Mouse (Mus musculus) embryonic facial prominence, embryonic 15.5 days (tissue): Measurements from ENCODE around the gene Pkig. TPM values are rescaled to one million over a fixed set of nuclear protein-coding genes. Genes with fewer than 3 reads are reported as not detected.

Experiments
- ATAC-seq: fragments of 200-750 bp; cut with Nextera tagmentation; 2 replicates; pipeline ENCODE4 v1.8.0; 2017; ENCODE audit warnings: low read depth, moderate TSS enrichment; ENCODE audit not compliant: insufficient number of reproducible peaks, low FRiP score, low TSS enrichment
- H3K27ac ChIP-seq: fragments of 300-500 bp; sonication (generic); replicated peaks from 2 replicates; pipeline ENCODE4 v1.5.1; 2015; ENCODE audit warnings: mild to moderate bottlenecking, inconsistent platforms
- H3K27me3 ChIP-seq: fragments of 300-500 bp; sonication (generic); 2 replicates; pipeline ENCODE4 v1.6.1; 2015; ENCODE audit warnings: inconsistent platforms
- H3K36me3 ChIP-seq: fragments of 300-500 bp; sonication (generic); 2 replicates; pipeline ENCODE4 v1.6.1; 2015; ENCODE audit warnings: mild to moderate bottlenecking, inconsistent platforms
- H3K4me1 ChIP-seq: fragments of 300-500 bp; sonication (generic); 2 replicates; pipeline ENCODE4 v1.6.1; 2015; ENCODE audit warnings: inconsistent platforms
- H3K4me2 ChIP-seq: fragments of 300-500 bp; sonication (generic); replicated peaks from 2 replicates; pipeline ENCODE4 v1.6.1; 2015; ENCODE audit warnings: mild to moderate bottlenecking, inconsistent platforms
- H3K4me3 ChIP-seq: fragments of 300-500 bp; sonication (generic); replicated peaks from 2 replicates; pipeline ENCODE4 v1.5.1; 2015; ENCODE audit warnings: mild to moderate bottlenecking, inconsistent platforms
- H3K9ac ChIP-seq: fragments of 300-500 bp; sonication (generic); 2 replicates; pipeline ENCODE4 v1.6.1; 2015; ENCODE audit warnings: inconsistent platforms
- H3K9me3 ChIP-seq: fragments of 300-500 bp; sonication (generic); replicated peaks from 2 replicates; pipeline ENCODE4 v1.6.1; 2016; ENCODE audit warnings: inconsistent platforms
- WGBS: fragments of 180-500 bp; shearing (Covaris S2); methylation state at CpG from one replicate; pipeline ENCODE4 v1.1.7; 2015; 5-methylcytosine and 5-hydroxymethylcytosine counted together
- polyA plus RNA-seq: library from polyadenylated mRNA; unstranded; fragments of >200 nt; fragmentation: Nextera tagmentation; extraction: Ambion mirVana; gene quantifications from 2 replicates; pipeline ENCODE4 v1.2.1, GENCODE M21; 2015

Gene Pkig
- polyA plus RNA-seq, 1 experiment from 2014 or later, result 152 TPM

DNA sequence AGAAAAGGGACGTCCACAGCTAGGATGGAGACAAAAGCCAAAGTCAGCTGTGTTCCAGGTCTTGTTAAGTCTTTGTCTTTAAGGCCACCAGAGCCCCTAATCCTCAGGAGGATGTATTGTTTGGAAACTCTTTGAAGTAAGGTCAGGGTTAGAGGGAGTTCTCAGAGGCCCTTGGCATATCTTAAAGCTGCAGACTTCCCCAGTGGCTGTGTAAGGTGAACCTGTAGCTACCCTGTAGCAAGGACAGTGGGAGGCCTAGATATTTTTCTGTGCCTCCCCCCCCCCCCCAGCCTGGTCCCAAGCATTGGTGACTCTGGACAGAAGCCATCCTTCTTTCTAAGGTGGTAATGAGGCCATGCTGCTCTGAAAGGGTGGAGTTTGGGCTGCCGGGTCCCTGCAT lies 38.6 kb downstream of the Pkig start:
- Histone ChIP-seq H3K9ac (no peak overlapping the region), H3K4me2 (no peak overlapping the region), H3K27me3 (no peaks in the 10 kb centered on the region), H3K36me3 (no peaks in the 10 kb centered on the region), H3K4me3 (no peak overlapping the region), H3K9me3 (no peaks in the 10 kb centered on the region), H3K27ac (0 out of 2 replicates have a peak overlapping the region, but pooled peaks have one; percentile 4), H3K4me1 (peaks cover 16% of the 10 kb centered on the region)
- WGBS, result 48% methylated on average over 2 of the region's 2 CpGs
- ATAC-seq, result no peak

- Histone ChIP-seq H3K4me3 (no peak overlapping the region), H3K36me3 (no peaks in the 10 kb centered on the region), H3K9ac (no peak overlapping the region), H3K4me2 (no peak overlapping the region), H3K27me3 (no peaks in the 10 kb centered on the region), H3K4me1 (peaks cover 25% of the 10 kb centered on the region), H3K9me3 (no peaks in the 10 kb centered on the region), H3K27ac (peak overlapping the region; percentile 56)
- WGBS, result 40% methylated on average over 15 of the region's 16 CpGs
- ATAC-seq, result peak; percentile 45; the same call in 1 of the 2 replicates
Measured at GRCm38 (mm10) chr2:163697764-163698480, 39.7 kb downstream of the Pkig start.

DNA sequence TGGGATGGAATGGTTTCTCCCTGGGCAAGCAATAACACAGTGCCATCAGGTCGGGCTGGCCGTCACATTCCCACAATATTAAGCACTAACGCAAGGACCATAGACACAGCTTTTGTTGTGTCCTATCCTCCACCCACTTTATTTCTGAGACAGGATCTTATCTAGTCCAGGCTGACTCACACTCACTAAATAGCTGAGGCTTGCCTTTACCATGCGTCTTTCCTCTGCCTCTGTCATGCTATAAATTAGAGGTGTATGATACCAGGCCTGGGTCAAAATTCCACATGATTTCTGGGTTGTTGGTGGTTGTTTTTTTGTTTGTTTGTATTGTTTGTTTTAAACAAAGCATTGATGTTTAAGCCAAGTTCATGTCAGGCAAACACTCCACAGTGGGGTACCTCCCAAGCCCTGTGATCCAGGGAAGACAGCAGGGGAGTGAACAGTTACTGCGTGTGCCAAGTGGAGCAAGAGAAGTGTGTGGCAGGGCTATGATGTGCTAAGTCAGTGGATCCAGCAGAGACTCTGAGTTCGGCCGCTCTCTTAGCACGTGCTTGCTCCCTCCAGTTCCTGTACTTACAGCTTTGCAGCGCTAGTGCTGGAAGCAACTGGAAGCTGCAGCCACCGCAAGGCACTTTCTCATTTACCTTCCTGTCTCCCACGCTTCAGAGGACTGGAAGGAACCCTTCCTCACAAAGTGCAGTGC lies 41.0 kb downstream of the Pkig start:
- 79% methylated on average over 11 of the region's 11 CpGs for WGBS
- H3K27me3 ChIP-seq, result no peaks in the 10 kb centered on the region
- peak overlapping the region; percentile 56; the same call in 1 of the 2 replicates for H3K27ac ChIP-seq
- no peaks in the 10 kb centered on the region for H3K9me3 ChIP-seq
- no peak for ATAC-seq
- no peak overlapping the region for H3K4me2 ChIP-seq
- no peaks in the 10 kb centered on the region for H3K36me3 ChIP-seq
- H3K9ac ChIP-seq, result no peak overlapping the region
- H3K4me3 ChIP-seq, result no peak overlapping the region
- peaks cover 21% of the 10 kb centered on the region for H3K4me1 ChIP-seq

DNA sequence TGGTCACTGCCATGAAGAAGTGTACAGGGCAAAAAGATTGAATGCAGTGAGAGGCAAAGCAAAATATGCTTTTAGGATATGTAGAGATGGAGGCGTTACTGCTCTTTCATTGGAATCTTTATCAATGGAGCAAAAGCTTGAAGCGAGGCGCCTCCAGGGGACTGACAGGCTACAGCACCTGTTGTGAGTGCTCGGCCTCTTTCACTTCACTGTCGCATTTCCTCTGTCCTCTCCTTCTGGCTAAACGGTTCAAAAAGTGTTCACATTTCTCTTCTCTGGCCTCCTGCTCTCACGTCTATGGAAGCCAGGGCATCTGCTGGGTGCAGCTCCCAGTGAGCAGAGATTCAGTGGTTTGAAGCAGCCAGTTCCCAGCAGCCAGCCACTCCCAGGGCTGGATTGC lies 44.2 kb downstream of the Pkig start:
- H3K4me3 ChIP-seq, result no peak overlapping the region
- ATAC-seq, result no peak
- H3K36me3 ChIP-seq, result 0 out of 2 replicates have a peak, but pooled peaks cover 4% of the 10 kb centered on the region
- no peak overlapping the region for H3K4me2 ChIP-seq
- H3K4me1 ChIP-seq, result peaks cover 14% of the 10 kb centered on the region
- H3K27me3 ChIP-seq, result no peaks in the 10 kb centered on the region
- peak overlapping the region; percentile 5; the same call in 1 of the 2 replicates for H3K27ac ChIP-seq
- WGBS, result 60% methylated on average over 7 of the region's 7 CpGs
- H3K9me3 ChIP-seq, result no peaks in the 10 kb centered on the region
- H3K9ac ChIP-seq, result no peak overlapping the region

GRCm38 (mm10) chr2:163702921-163703320 lies 44.7 kb downstream of the Pkig start:
- no peak overlapping the region for H3K27ac ChIP-seq

DNA sequence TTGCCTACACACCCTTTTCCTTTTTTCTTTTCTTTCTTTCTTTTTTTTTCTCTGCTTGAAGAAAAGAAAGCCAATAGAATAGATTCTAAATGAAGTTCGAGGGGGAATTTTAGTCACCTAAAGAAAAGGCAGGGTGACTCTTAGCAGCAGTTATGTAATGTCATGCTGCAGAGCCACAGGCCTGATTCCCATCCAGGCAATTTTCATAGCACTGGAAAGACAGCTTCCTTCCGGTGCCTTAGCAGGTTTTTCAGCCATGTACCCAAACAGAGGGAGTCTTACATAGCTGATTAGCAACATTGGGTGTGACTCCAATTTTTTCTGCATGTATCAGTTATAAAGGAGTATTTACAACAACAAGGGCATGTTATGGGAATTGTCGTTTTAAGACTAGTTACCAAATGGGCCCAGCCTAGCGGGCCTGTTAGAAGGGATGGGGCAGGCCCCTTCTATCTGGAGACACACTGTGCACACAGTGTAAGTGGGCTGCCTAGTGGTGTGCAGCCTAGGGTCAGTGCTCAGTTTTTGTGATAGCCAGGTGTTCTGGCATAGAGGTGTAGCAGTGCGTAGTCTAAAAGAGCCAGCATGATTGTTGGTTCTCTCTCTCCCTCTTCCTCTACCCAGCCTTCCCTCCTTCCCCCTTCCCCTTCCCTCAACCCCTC lies 45.5 kb downstream of the Pkig start:
- WGBS, result 73% methylated on average over 5 of the region's 5 CpGs
- Histone ChIP-seq H3K9me3 (no peaks in the 10 kb centered on the region), H3K4me3 (no peak overlapping the region), H3K27me3 (no peaks in the 10 kb centered on the region), H3K36me3 (0 out of 2 replicates have a peak, but pooled peaks cover 4% of the 10 kb centered on the region), H3K9ac (no peak overlapping the region), H3K27ac (no peak overlapping the region), H3K4me2 (no peak overlapping the region), H3K4me1 (peaks cover 14% of the 10 kb centered on the region)
- no peak for ATAC-seq

More at GRCm38 (mm10) chr2:163702921-163703320, 44.7 kb downstream of the Pkig start:
- 63% methylated on average over 5 of the region's 5 CpGs for WGBS
- Histone ChIP-seq H3K4me2 (no peak overlapping the region), H3K4me3 (no peak overlapping the region), H3K27me3 (no peaks in the 10 kb centered on the region), H3K9me3 (no peaks in the 10 kb centered on the region), H3K9ac (no peak overlapping the region), H3K36me3 (0 out of 2 replicates have a peak, but pooled peaks cover 4% of the 10 kb centered on the region), H3K4me1 (peaks cover 14% of the 10 kb centered on the region)
- ATAC-seq, result no peak

DNA sequence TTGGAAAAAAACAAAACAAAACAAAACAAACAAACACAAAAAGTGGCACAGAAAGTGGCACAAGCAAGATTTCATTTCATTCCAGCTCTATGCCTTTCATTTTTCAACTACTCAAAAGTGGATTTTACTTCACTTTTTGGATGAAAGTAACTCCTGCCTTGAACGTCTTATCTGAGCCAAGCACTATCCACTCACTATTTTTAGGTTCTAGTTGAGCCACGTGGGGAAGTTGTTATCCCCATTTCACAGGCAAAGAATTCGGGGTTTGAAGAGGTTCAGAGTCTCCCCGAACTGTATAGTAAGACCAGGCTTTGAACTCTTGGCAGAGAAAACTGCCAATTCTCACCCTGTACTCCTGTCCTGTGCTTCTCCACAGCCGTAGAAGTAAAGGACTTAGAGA lies 50.1 kb downstream of the Pkig start:
- 78% methylated on average over 5 of the region's 5 CpGs for WGBS
- peaks cover 28% of the 10 kb centered on the region for H3K4me1 ChIP-seq
- H3K4me2 ChIP-seq, result no peak overlapping the region

GRCm38 (mm10) chr2:163708763-163709250 lies 50.6 kb downstream of the Pkig start:
- ATAC-seq, result no peak
- no peak overlapping the region for H3K9ac ChIP-seq
- no peak overlapping the region for H3K4me2 ChIP-seq
- 0 out of 2 replicates have a peak, but pooled peaks cover 4% of the 10 kb centered on the region for H3K36me3 ChIP-seq
- H3K4me3 ChIP-seq, result no peak overlapping the region
- no peaks in the 10 kb centered on the region for H3K9me3 ChIP-seq
- no peaks in the 10 kb centered on the region for H3K27me3 ChIP-seq
- WGBS, result 60% methylated on average over 6 of the region's 6 CpGs
- H3K4me1 ChIP-seq, result peaks cover 26% of the 10 kb centered on the region
- H3K27ac ChIP-seq, result no peak overlapping the region

More for the DNA sequence above, 50.1 kb downstream of the Pkig start:
- Histone ChIP-seq H3K9me3 (no peaks in the 10 kb centered on the region), H3K27ac (no peak overlapping the region), H3K4me3 (no peak overlapping the region), H3K9ac (no peak overlapping the region), H3K36me3 (0 out of 2 replicates have a peak, but pooled peaks cover 4% of the 10 kb centered on the region), H3K27me3 (no peaks in the 10 kb centered on the region)
- ATAC-seq, result no peak

DNA sequence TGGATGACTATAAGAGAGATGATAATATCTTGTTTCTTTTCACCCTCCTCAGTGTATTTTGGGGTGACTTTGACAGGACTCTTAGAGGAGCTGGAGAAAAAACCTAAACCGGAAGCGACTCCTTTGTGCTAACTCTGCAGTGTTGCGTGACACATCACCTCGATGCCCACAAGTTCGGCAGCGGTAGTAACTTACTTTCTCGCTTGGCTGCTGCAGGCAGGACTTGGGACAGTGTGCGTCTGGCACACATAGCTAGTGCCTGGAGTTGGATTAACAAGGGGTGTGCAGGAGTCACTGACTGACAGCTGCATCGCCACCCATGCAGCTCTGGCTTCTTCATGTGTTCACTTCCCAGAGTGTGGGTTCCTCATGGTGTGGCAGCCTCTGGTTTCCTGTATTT lies 51.8 kb downstream of the Pkig start:
- H3K9ac ChIP-seq, result no peak overlapping the region
- H3K27me3 ChIP-seq, result no peaks in the 10 kb centered on the region
- H3K4me3 ChIP-seq, result no peak overlapping the region
- no peak for ATAC-seq
- no peaks in the 10 kb centered on the region for H3K9me3 ChIP-seq
- H3K4me1 ChIP-seq, result peaks cover 25% of the 10 kb centered on the region
- 0 out of 2 replicates have a peak, but pooled peaks cover 4% of the 10 kb centered on the region for H3K36me3 ChIP-seq
- 80% methylated on average over 9 of the region's 9 CpGs for WGBS
- H3K27ac ChIP-seq, result no peak overlapping the region
- no peak overlapping the region for H3K4me2 ChIP-seq

GRCm38 (mm10) chr2:163710606-163711159 lies 52.5 kb downstream of the Pkig start:
- H3K36me3 ChIP-seq, result no peaks in the 10 kb centered on the region
- no peak for ATAC-seq
- no peak overlapping the region for H3K4me3 ChIP-seq
- no peak overlapping the region for H3K9ac ChIP-seq
- WGBS, result 77% methylated on average over 5 of the region's 5 CpGs
- no peak overlapping the region for H3K27ac ChIP-seq
- H3K27me3 ChIP-seq, result no peaks in the 10 kb centered on the region
- peaks cover 25% of the 10 kb centered on the region for H3K4me1 ChIP-seq
- no peak overlapping the region for H3K4me2 ChIP-seq
- no peaks in the 10 kb centered on the region for H3K9me3 ChIP-seq
